Mouse (Mus musculus) MEL (cell line): Measurements from ENCODE around the gene Tpsb2. TPM values are rescaled to one million over a fixed set of nuclear protein-coding genes. Genes with fewer than 3 reads are reported as not detected.

Source experiments
- DNase-seq: peaks from one replicate; pipeline ENCODE4 v3.0.0; 2011; ENCODE audit warnings: low read depth, low spot score
- H3K27ac ChIP-seq: 2 replicates; pipeline ENCODE4 v1.5.1; 2012; ENCODE audit warnings: low read depth, mild to moderate bottlenecking, control low read depth, low read length, moderate library complexity; ENCODE audit not compliant: control insufficient read depth
- H3K27me3 ChIP-seq, 2 experiments: fragments of 150-350 bp in 1 of 2; sonication (generic) in 1 of 2; 2 replicates each; pipeline ENCODE4 v1.6.1; 2012; ENCODE audit warnings: low read length in 2 of 2, mild to moderate bottlenecking in 2 of 2, improper control_type of control experiment in 1 of 2, moderate library complexity in 1 of 2; ENCODE audit not compliant: insufficient read depth in 2 of 2, control insufficient read depth in 1 of 2
- H3K36me3 ChIP-seq, 2 experiments: 2 replicates each; pipeline ENCODE4 v1.6.1; 2012 to 2014; ENCODE audit warnings: low read length in 2 of 2, improper control_type of control experiment in 1 of 2, inconsistent platforms in 1 of 2, mild to moderate bottlenecking in 1 of 2; ENCODE audit not compliant: insufficient read depth in 2 of 2, control insufficient read depth in 1 of 2
- H3K4me1 ChIP-seq, 2 experiments: fragments of 150-350 bp in 1 of 2; sonication (generic) in 1 of 2; 2 replicates each; pipeline ENCODE4 v1.6.1; 2012; ENCODE audit warnings: low read length in 2 of 2, improper control_type of control experiment in 1 of 2, mild to moderate bottlenecking in 1 of 2; ENCODE audit not compliant: insufficient read depth in 2 of 2, control insufficient read depth in 1 of 2
- H3K4me3 ChIP-seq, 2 experiments: fragments of 150-350 bp in 1 of 2; sonication (generic) in 1 of 2; 2 replicates each; pipeline ENCODE4 v1.5.1; 2012; ENCODE audit warnings: low read depth in 2 of 2, low read length in 2 of 2, mild to moderate bottlenecking in 2 of 2, moderate library complexity in 2 of 2, control low read depth in 1 of 2, improper control_type of control experiment in 1 of 2; ENCODE audit not compliant: control insufficient read depth in 1 of 2, insufficient read depth in 1 of 2
- H3K79me2 ChIP-seq: 2 replicates; pipeline ENCODE4 v1.6.1; 2012; ENCODE audit warnings: mild to moderate bottlenecking, low read length, moderate library complexity; ENCODE audit not compliant: control insufficient read depth, poor library complexity, insufficient read depth
- H3K9ac ChIP-seq: 2 replicates; pipeline ENCODE4 v1.6.1; 2012; ENCODE audit warnings: low read depth, mild to moderate bottlenecking, control low read depth, low read length, moderate library complexity; ENCODE audit not compliant: control insufficient read depth, poor library complexity, severe bottlenecking
- H3K9me3 ChIP-seq: fragments of 150-350 bp; sonication (generic); replicated peaks from 2 replicates; pipeline ENCODE4 v1.6.1; 2012; ENCODE audit warnings: mild to moderate bottlenecking, low read length, improper control_type of control experiment, moderate library complexity; ENCODE audit not compliant: insufficient read depth
- BHLHE40 ChIP-seq: IDR thresholded peaks from 2 replicates; pipeline ENCODE4 v1.6.1; 2012; ENCODE audit warnings: low read depth, mild to moderate bottlenecking, inconsistent platforms, low read length, improper control_type of control experiment, borderline replicate concordance
- CHD2 ChIP-seq: IDR thresholded peaks from 2 replicates; pipeline ENCODE4 v1.6.1; 2011; ENCODE audit warnings: low read length, improper control_type of control experiment
- CTCF ChIP-seq, 3 experiments: IDR thresholded peaks in 2 of 3; conservative IDR thresholded peaks in 1 of 3; 2 replicates each; pipeline ENCODE4 v1.5.1; 2011 to 2012; ENCODE audit warnings: low read length in 3 of 3, low read depth in 2 of 3, mild to moderate bottlenecking in 2 of 3, improper control_type of control experiment in 1 of 3, inconsistent platforms in 1 of 3, mixed read lengths in 1 of 3, moderate library complexity in 1 of 3; ENCODE audit not compliant: control insufficient read depth in 1 of 3, insufficient read depth in 1 of 3, poor library complexity in 1 of 3, severe bottlenecking in 1 of 3
- EP300 ChIP-seq, 2 experiments: IDR thresholded peaks; 2 replicates each; pipeline ENCODE4 v1.6.1; 2011; ENCODE audit warnings: improper control_type of control experiment in 2 of 2, low read length in 2 of 2, low read depth in 1 of 2, mild to moderate bottlenecking in 1 of 2
- GABPA ChIP-seq: IDR thresholded peaks from 2 replicates; pipeline ENCODE4 v1.6.1; 2012; ENCODE audit warnings: low read depth, mild to moderate bottlenecking, inconsistent platforms, low read length, improper control_type of control experiment, moderate library complexity
- GATA1 ChIP-seq: IDR thresholded peaks from 2 replicates; pipeline ENCODE4 v1.6.1; 2011; ENCODE audit warnings: low read depth, low read length, improper control_type of control experiment
- MAX ChIP-seq: IDR thresholded peaks from 2 replicates; pipeline ENCODE4 v1.6.1; 2011; ENCODE audit warnings: low read length, improper control_type of control experiment
- MEF2A ChIP-seq: IDR thresholded peaks from 2 replicates; pipeline ENCODE4 v1.6.1; 2014; ENCODE audit warnings: low read depth, mild to moderate bottlenecking, inconsistent platforms, low read length, improper control_type of control experiment; ENCODE audit not compliant: poor library complexity, insufficient replicate concordance, severe bottlenecking; ENCODE audit errors: extremely low read depth
- MYB ChIP-seq: IDR thresholded peaks from 2 replicates; pipeline ENCODE4 v1.6.1; 2011; ENCODE audit warnings: mild to moderate bottlenecking, low read depth, low read length, improper control_type of control experiment
- MYC ChIP-seq: IDR thresholded peaks from 2 replicates; pipeline ENCODE4 v1.6.1; 2011; ENCODE audit warnings: low read depth, mild to moderate bottlenecking, low read length, improper control_type of control experiment, moderate library complexity
- NELFE ChIP-seq: IDR thresholded peaks from 2 replicates; pipeline ENCODE4 v1.6.1; 2011; ENCODE audit warnings: low read depth, low read length, improper control_type of control experiment
- POLR2A ChIP-seq, 2 experiments: IDR thresholded peaks; 2 replicates each; pipeline ENCODE4 v1.6.1; 2011 to 2012; ENCODE audit warnings: low read length in 2 of 2, mild to moderate bottlenecking in 2 of 2, control low read depth in 1 of 2, improper control_type of control experiment in 1 of 2, low read depth in 1 of 2, moderate library complexity in 1 of 2; ENCODE audit not compliant: control insufficient read depth in 1 of 2, insufficient read depth in 1 of 2, poor library complexity in 1 of 2
- POLR2AphosphoS2 ChIP-seq: IDR thresholded peaks from 2 replicates; pipeline ENCODE4 v1.6.1; 2011; ENCODE audit warnings: low read length, improper control_type of control experiment
- RAD21 ChIP-seq: IDR thresholded peaks from 2 replicates; pipeline ENCODE4 v1.6.1; 2011; ENCODE audit warnings: mild to moderate bottlenecking, low read depth, low read length, improper control_type of control experiment
- RCOR1 ChIP-seq: IDR thresholded peaks from 2 replicates; pipeline ENCODE4 v1.6.1; 2012; ENCODE audit warnings: low read depth, mild to moderate bottlenecking, inconsistent platforms, low read length, improper control_type of control experiment
- SIN3A ChIP-seq: IDR thresholded peaks from 2 replicates; pipeline ENCODE4 v1.6.1; 2012; ENCODE audit warnings: low read length, improper control_type of control experiment, inconsistent platforms
- SMC3 ChIP-seq: IDR thresholded peaks from 2 replicates; pipeline ENCODE4 v1.6.1; 2011; ENCODE audit warnings: low read depth, low read length, improper control_type of control experiment
- TCF12 ChIP-seq: IDR thresholded peaks from 2 replicates; pipeline ENCODE4 v1.6.1; 2014; ENCODE audit warnings: low read depth, mild to moderate bottlenecking, inconsistent platforms, low read length, improper control_type of control experiment, moderate library complexity
- ZC3H11A ChIP-seq: IDR thresholded peaks from 2 replicates; pipeline ENCODE4 v1.6.1; 2012; ENCODE audit warnings: low read depth, mild to moderate bottlenecking, inconsistent platforms, low read length, improper control_type of control experiment
- ZNF384 ChIP-seq: IDR thresholded peaks from 2 replicates; pipeline ENCODE4 v1.6.1; 2012; ENCODE audit warnings: low read depth, mild to moderate bottlenecking, inconsistent platforms, low read length, improper control_type of control experiment
- polyA plus RNA-seq, 2 experiments: library from polyadenylated mRNA; stranded (reverse) in 1 of 2; unstranded in 1 of 2; fragments of >175 nt in 1 of 2; fragments of >200 nt in 1 of 2; gene quantifications; 2 replicates each; pipeline versions ENCODE4 v1.2.1 to v1.2.4; 2012; ENCODE audit warnings: low replicate concordance in 2 of 2, low read depth in 1 of 2; ENCODE audit not compliant: insufficient read length in 2 of 2, insufficient read depth in 1 of 2, missing spikeins in 1 of 2
- total RNA-seq: library from RNA; depleted of rRNA; stranded (reverse); fragments of 300-350 nt; gene quantifications from 2 replicates; pipeline ENCODE4 v1.2.3, GENCODE M21; 2012

Gene Tpsb2
- total and polyA plus RNA-seq, 3 experiments: not detected

- Histone ChIP-seq H3K9ac (no peak overlapping the region), H3K9me3 (no peaks in the 10 kb centered on the region), H3K27me3 (peaks cover 15 to 19% of the 10 kb centered on the region in 2 experiments), H3K4me1 (no peaks in the 10 kb centered on the region), H3K27ac (no peak overlapping the region), H3K4me3 (no peak overlapping the region), H3K79me2 (no peaks in the 10 kb centered on the region), H3K36me3 (no peaks in the 10 kb centered on the region)
- no peak for DNase-seq
- TF ChIP-seq GABPA (no peak), BHLHE40 (no peak), POLR2AphosphoS2 (no peak), NELFE (no peak)
These were observed 4.8 kb upstream of the Tpsb2 start for GRCm38 (mm10) chr17:25361291-25361690.

- no peaks in the 10 kb centered on the region for H3K4me1 ChIP-seq
- no peak overlapping the region for H3K9ac ChIP-seq
- no peaks in the 10 kb centered on the region for H3K9me3 ChIP-seq
- no peak overlapping the region for H3K27ac ChIP-seq
- H3K36me3 ChIP-seq: no peaks in the 10 kb centered on the region
- H3K27me3 ChIP-seq: peaks cover 5 to 8% of the 10 kb centered on the region in 2 experiments
- H3K4me3 ChIP-seq: no peak overlapping the region
- DNase-seq: peak; percentile 43
- TF ChIP-seq SMC3 (peak; percentile 84), RAD21 (peak; percentile 78), ZNF384 (no peak), CTCF (IDR thresholded peaks at IDR 0.05 in 2 of 3, conservative IDR thresholded peaks at IDR 0.05 in 1 of 3; ENCODE audit: control insufficient read depth in 1 of 3, insufficient read depth in 1 of 3, low read depth in 2 of 3, low read length in 3 of 3, poor library complexity in 1 of 3, severe bottlenecking in 1 of 3) (peak; percentile 52 to 78 (median 70)), ZC3H11A (peak; percentile 66)
- no peaks in the 10 kb centered on the region for H3K79me2 ChIP-seq
These were observed 2.4 kb upstream of the Tpsb2 start for GRCm38 (mm10) chr17:25363726-25364125.

- Histone ChIP-seq H3K79me2 (no peaks in the 10 kb centered on the region), H3K36me3 (no peaks in the 10 kb centered on the region), H3K4me1 (no peaks in the 10 kb centered on the region), H3K9me3 (no peaks in the 10 kb centered on the region), H3K27ac (no peak within 1 kb of the TSS), H3K9ac (no peak within 1 kb of the TSS), H3K27me3 (peaks cover 0 to 2% of the 10 kb centered on the region in 2 experiments; a peak in 2 of 4 replicates), H3K4me3 (no peak within 1 kb of the TSS)
- TF ChIP-seq MYC (no peak), POLR2AphosphoS2 (no peak), POLR2A (IDR thresholded peaks at IDR 0.05; ENCODE audit: control insufficient read depth in 1 of 2, insufficient read depth in 1 of 2, low read depth in 1 of 2, low read length in 2 of 2, poor library complexity in 1 of 2) (no peak), RCOR1 (no peak), MEF2A (no peak), GATA1 (no peak), BHLHE40 (no peak), CHD2 (no peak), SIN3A (no peak), MYB (no peak), TCF12 (no peak), EP300 (IDR thresholded peaks at IDR 0.05; ENCODE audit: low read depth in 1 of 2, low read length in 2 of 2) (no peak), MAX (no peak)
- no peak for DNase-seq
These were observed 2.9 kb downstream of the Tpsb2 start, which contains the start of gene Tpsg1 for GRCm38 (mm10) chr17:25368973-25369372. Gene Tpsg1, plus strand, starts transcription at chr17:25369273.
